Mouse (Mus musculus): ENCODE data around the gene Sbno2. TPM values are rescaled to one million over a fixed set of nuclear protein-coding genes. Genes with fewer than 3 reads are reported as not detected.
A peak's percentile ranks its signal among the peaks of the same experiment; 100 is the strongest.
"Not testable (repeated sequence)": the region's sequence is repeated elsewhere in the genome, so short reads cannot be mapped to it uniquely, and the experiment has no call there.

The Sbno2 gene
- polyA plus RNA-seq, 1 experiment = 44.6 TPM

GRCm38 (mm10) chr10:80056976-80057682 lies 48.2 kb downstream of the Sbno2 start:
- H3K4me3 ChIP-seq = no peak overlapping the region
- no peak overlapping the region for H3K4me2 ChIP-seq (ENCODE audit: low read depth)

GRCm38 (mm10) chr10:80056506-80056905 lies 48.9 kb downstream of the Sbno2 start:
- Histone ChIP-seq H3K4me2 (ENCODE audit: low read depth) (no peak overlapping the region), H3K27me3 (ENCODE audit: control insufficient read depth, insufficient read depth, insufficient read length) (no peaks in the 10 kb centered on the region), H3K79me2 (ENCODE audit: control insufficient read depth, insufficient read depth) (peaks cover 23% of the 10 kb centered on the region), H3ac (ENCODE audit: control insufficient read depth, insufficient read length) (no peak overlapping the region), H3K36me3 (ENCODE audit: control insufficient read depth, insufficient read depth) (peaks cover 11% of the 10 kb centered on the region), H3K4me3 (no peak overlapping the region)
- TF ChIP-seq POLR2A (IDR thresholded peaks at IDR 0.05; ENCODE audit: insufficient read length, low read depth) = peak; percentile 36
- TF ChIP-seq POLR2AphosphoS2 (IDR thresholded peaks at IDR 0.05; ENCODE audit: insufficient read length, low read depth) = peak; percentile 76
- no peak for TF ChIP-seq MAX (IDR thresholded peaks at IDR 0.05; ENCODE audit: low read depth)
- no peak for TF ChIP-seq TCF12 (IDR thresholded peaks at IDR 0.05; ENCODE audit: insufficient read depth, poor library complexity, severe bottlenecking)
- no peak for TF ChIP-seq TCF3 (IDR thresholded peaks at IDR 0.05; ENCODE audit: insufficient read length, low read depth)
- no peak for TF ChIP-seq REST (IDR thresholded peaks at IDR 0.05; ENCODE audit: insufficient read depth, insufficient read length)
- TF ChIP-seq MYOG (IDR thresholded peaks at IDR 0.05; ENCODE audit: control insufficient read depth in 1 of 3, insufficient read depth in 1 of 3, insufficient read length in 2 of 3, low read depth in 2 of 3) = no peak
- TF ChIP-seq SRF (IDR thresholded peaks at IDR 0.05; ENCODE audit: control insufficient read depth, insufficient read length, low read depth) = no peak

More at GRCm38 (mm10) chr10:80056976-80057682, 48.2 kb downstream of the Sbno2 start:
- TF ChIP-seq POLR2A (IDR thresholded peaks at IDR 0.05; ENCODE audit: insufficient read length, low read depth) = peak; percentile 59
- TF ChIP-seq MAX (IDR thresholded peaks at IDR 0.05; ENCODE audit: low read depth) = no peak
- peak; percentile 88 for TF ChIP-seq POLR2AphosphoS2 (IDR thresholded peaks at IDR 0.05; ENCODE audit: insufficient read length, low read depth)
- Histone ChIP-seq H3K27me3 (ENCODE audit: control insufficient read depth, insufficient read depth, insufficient read length) (no peaks in the 10 kb centered on the region), H3K79me2 (ENCODE audit: control insufficient read depth, insufficient read depth) (peaks cover 23% of the 10 kb centered on the region), H3K36me3 (ENCODE audit: control insufficient read depth, insufficient read depth) (peaks cover 11% of the 10 kb centered on the region), H3ac (ENCODE audit: control insufficient read depth, insufficient read length) (no peak overlapping the region)

- TF ChIP-seq POLR2AphosphoS2 (IDR thresholded peaks at IDR 0.05; ENCODE audit: insufficient read length, low read depth) = peak; percentile 5
- no peak for TF ChIP-seq TCF3 (IDR thresholded peaks at IDR 0.05; ENCODE audit: insufficient read length, low read depth)
- peaks cover 11% of the 10 kb centered on the region for H3K36me3 ChIP-seq (ENCODE audit: control insufficient read depth, insufficient read depth)
- peak overlapping the region; percentile 96 for H3K4me3 ChIP-seq
- peaks cover 23% of the 10 kb centered on the region for H3K79me2 ChIP-seq (ENCODE audit: control insufficient read depth, insufficient read depth)
- peak overlapping the region; percentile 91 for H3K4me2 ChIP-seq (ENCODE audit: low read depth)
- H3ac ChIP-seq (ENCODE audit: control insufficient read depth, insufficient read length) = no peak overlapping the region
- H3K27me3 ChIP-seq (ENCODE audit: control insufficient read depth, insufficient read depth, insufficient read length) = no peaks in the 10 kb centered on the region
These were observed 49.5 kb downstream of the Sbno2 start for GRCm38 (mm10) chr10:80055891-80056290.

- TF ChIP-seq POLR2AphosphoS2 (IDR thresholded peaks at IDR 0.05; ENCODE audit: insufficient read length, low read depth) (peak; percentile 55), MYOG (IDR thresholded peaks at IDR 0.05; ENCODE audit: control insufficient read depth in 1 of 3, insufficient read depth in 1 of 3, insufficient read length in 2 of 3, low read depth in 2 of 3) (no peak), MAX (IDR thresholded peaks at IDR 0.05; ENCODE audit: low read depth) (no peak)
- H3K4me3 ChIP-seq = peak overlapping the region; percentile 96
These were observed 50.0 kb downstream of the Sbno2 start for GRCm38 (mm10) chr10:80055364-80055763.

GRCm38 (mm10) chr10:80054911-80055310 lies 50.5 kb downstream of the Sbno2 start:
- Histone ChIP-seq H3K36me3 (ENCODE audit: control insufficient read depth, insufficient read depth) (peaks cover 11% of the 10 kb centered on the region), H3ac (ENCODE audit: control insufficient read depth, insufficient read length) (peak overlapping the region; percentile 71), H3K4me2 (ENCODE audit: low read depth) (peak overlapping the region; percentile 91), H3K79me2 (ENCODE audit: control insufficient read depth, insufficient read depth) (peaks cover 23% of the 10 kb centered on the region), H3K4me3 (peak overlapping the region; percentile 96)
- H3K27me3 ChIP-seq (ENCODE audit: control insufficient read depth, insufficient read depth, insufficient read length) = not testable (repeated sequence)

More at GRCm38 (mm10) chr10:80055364-80055763, 50.0 kb downstream of the Sbno2 start:
- Histone ChIP-seq H3ac (ENCODE audit: control insufficient read depth, insufficient read length) (no peak overlapping the region), H3K27me3 (ENCODE audit: control insufficient read depth, insufficient read depth, insufficient read length) (no peaks in the 10 kb centered on the region), H3K79me2 (ENCODE audit: control insufficient read depth, insufficient read depth) (peaks cover 23% of the 10 kb centered on the region), H3K36me3 (ENCODE audit: control insufficient read depth, insufficient read depth) (peaks cover 11% of the 10 kb centered on the region), H3K4me2 (ENCODE audit: low read depth) (peak overlapping the region; percentile 91)

- Histone ChIP-seq H3K79me2 (ENCODE audit: control insufficient read depth, insufficient read depth) (peaks cover 23% of the 10 kb centered on the region), H3K27me3 (ENCODE audit: control insufficient read depth, insufficient read depth, insufficient read length) (no peaks in the 10 kb centered on the region), H3K4me2 (ENCODE audit: low read depth) (peak overlapping the region; percentile 91), H3K36me3 (ENCODE audit: control insufficient read depth, insufficient read depth) (peaks cover 8% of the 10 kb centered on the region), H3K4me3 (peak overlapping the region; percentile 96), H3ac (ENCODE audit: control insufficient read depth, insufficient read length) (peak overlapping the region; percentile 71)
- TF ChIP-seq CEBPB (IDR thresholded peaks at IDR 0.05; ENCODE audit: insufficient read depth, poor library complexity, severe bottlenecking) (peak; percentile 70; the same call in 1 of the 2 replicates), POLR2AphosphoS2 (IDR thresholded peaks at IDR 0.05; ENCODE audit: insufficient read length, low read depth) (peak; percentile 46), SRF (IDR thresholded peaks at IDR 0.05; ENCODE audit: control insufficient read depth, insufficient read length, low read depth) (no peak), POLR2A (IDR thresholded peaks at IDR 0.05; ENCODE audit: insufficient read length, low read depth) (peak; percentile 48), MYOD1 (IDR thresholded peaks at IDR 0.05; ENCODE audit: control insufficient read depth in 1 of 3, insufficient read length in 2 of 3, low read depth in 2 of 3) (peak in 1 of 3 experiments; percentile 4), TCF3 (IDR thresholded peaks at IDR 0.05; ENCODE audit: insufficient read length, low read depth) (no peak), USF1 (IDR thresholded peaks at IDR 0.05; ENCODE audit: low read depth) (no peak), REST (IDR thresholded peaks at IDR 0.05; ENCODE audit: insufficient read depth, insufficient read length) (no peak), MYOG (IDR thresholded peaks at IDR 0.05; ENCODE audit: control insufficient read depth in 1 of 3, insufficient read depth in 1 of 3, insufficient read length in 2 of 3, low read depth in 2 of 3) (no peak), MAX (IDR thresholded peaks at IDR 0.05; ENCODE audit: low read depth) (no peak), TCF12 (IDR thresholded peaks at IDR 0.05; ENCODE audit: insufficient read depth, poor library complexity, severe bottlenecking) (no peak), E2F4 (IDR thresholded peaks at IDR 0.05; ENCODE audit: insufficient read depth) (no peak)
These were observed 51.2 kb downstream of the Sbno2 start for GRCm38 (mm10) chr10:80053831-80054815.
